Mouse (Mus musculus) gastrocnemius, adult 8-10 months (tissue): ENCODE measurements at regions not wholly inside any gene's neighbourhood (a gene's known extent, or its start where the extent isn't known, plus 50 kb on each side); places are given as distances from the start of the nearest gene placed in this dataset.

Experiments used
- DNase-seq, 2 experiments: peaks; one replicate each; pipeline ENCODE4 v3.0.0; 2022; ENCODE audit warnings: low spot score in 2 of 2

- DNase-seq, result no peak
These were observed 124.5 kb upstream of the Sox2 start for GRCm38 (mm10) chr3:34525730-34526129.

GRCm38 (mm10) chr3:34522054-34522684, 128.0 kb upstream of the Sox2 start:
- DNase-seq, result no peak

GRCm38 (mm10) chr3:34521357-34522053, 128.7 kb upstream of the Sox2 start:
- no peak for DNase-seq

- DNase-seq, result no peak
These were observed 137.6 kb upstream of the Sox2 start for GRCm38 (mm10) chr3:34512503-34513145.

- no peak for DNase-seq
These were observed 139.5 kb upstream of the Sox2 start for GRCm38 (mm10) chr3:34510723-34511122.

GRCm38 (mm10) chr3:34509160-34509559, 141.0 kb upstream of the Sox2 start:
- no peak for DNase-seq

- DNase-seq, result no peak
These were observed 145.7 kb upstream of the Sox2 start for GRCm38 (mm10) chr3:34504573-34504894.

GRCm38 (mm10) chr3:34503874-34504572, 146.2 kb upstream of the Sox2 start:
- no peak for DNase-seq

GRCm38 (mm10) chr3:34496839-34497238, 153.4 kb upstream of the Sox2 start:
- DNase-seq, result no peak

- no peak for DNase-seq
These were observed 154.6 kb upstream of the Sox2 start for GRCm38 (mm10) chr3:34495615-34496014.

GRCm38 (mm10) chr3:34493921-34494320, 156.3 kb upstream of the Sox2 start:
- no peak for DNase-seq

GRCm38 (mm10) chr3:34489008-34489407, 161.2 kb upstream of the Sox2 start:
- no peak for DNase-seq

- no peak for DNase-seq
These were observed 163.7 kb upstream of the Sox2 start for GRCm38 (mm10) chr3:34486441-34487050.

GRCm38 (mm10) chr3:34485345-34486223, 164.6 kb upstream of the Sox2 start:
- DNase-seq, result no peak

- DNase-seq, result no peak
These were observed 166.3 kb upstream of the Sox2 start for GRCm38 (mm10) chr3:34483934-34484333.

GRCm38 (mm10) chr3:34481821-34482713, 168.1 kb upstream of the Sox2 start:
- no peak for DNase-seq

GRCm38 (mm10) chr3:34481314-34481713, 168.9 kb upstream of the Sox2 start:
- DNase-seq, result no peak

- DNase-seq, result no peak
These were observed 176.1 kb upstream of the Sox2 start for GRCm38 (mm10) chr3:34474126-34474525.

GRCm38 (mm10) chr3:34470721-34471120, 179.5 kb upstream of the Sox2 start:
- no peak for DNase-seq

- no peak for DNase-seq
These were observed 180.3 kb upstream of the Sox2 start for GRCm38 (mm10) chr3:34469946-34470345.
